Mouse (Mus musculus): ENCODE data around the gene Pigyl. TPM values are rescaled to one million over a fixed set of nuclear protein-coding genes. Genes with fewer than 3 reads are reported as not detected.
A peak's percentile ranks its signal among the peaks of the same experiment; 100 is the strongest.

Gene Pigyl
- total and polyA plus RNA-seq, 2 experiments from 2014 or later = 7.4 to 61.7 TPM

DNA sequence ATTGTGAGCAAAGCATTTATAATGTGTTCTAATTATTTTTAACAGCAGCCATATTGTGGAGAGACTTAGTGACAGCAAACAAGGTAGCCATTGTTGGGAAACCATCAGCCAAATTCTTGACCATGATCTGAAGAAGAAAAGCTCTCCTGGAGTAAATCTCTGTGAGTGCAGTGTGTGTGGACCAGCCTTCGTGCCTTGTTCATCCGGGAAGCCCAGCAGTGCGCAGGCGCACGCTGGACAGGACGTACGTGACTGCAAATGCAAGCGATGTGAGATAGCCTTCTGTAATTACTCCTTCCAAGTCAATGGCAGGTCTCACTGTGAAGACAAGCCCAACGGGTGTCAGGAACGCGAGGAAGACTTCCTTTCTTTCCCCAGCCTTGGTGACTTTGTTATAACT, 12.7 kb downstream of the Pigyl start:
- Histone ChIP-seq H3K4me1 (ENCODE audit: control insufficient read depth, insufficient read depth) (no peaks in the 10 kb centered on the region), H3K27me3 (ENCODE audit: control insufficient read depth, insufficient read depth, low read length) (no peaks in the 10 kb centered on the region), H3K4me2 (ENCODE audit: low read depth, low read length) (no peak overlapping the region), H3K9ac (replicated peaks; ENCODE audit: low read depth, low read length) (no peak overlapping the region), H3K4me3 (ENCODE audit: low read depth, low read length) (no peak overlapping the region), H3K36me3 (replicated peaks; ENCODE audit: control insufficient read depth, insufficient read depth, low read length) (no peaks in the 10 kb centered on the region), H3K27ac (ENCODE audit: low read depth) (no peak overlapping the region), H3K9me3 (replicated peaks; ENCODE audit: control insufficient read depth, low read length) (0 out of 2 replicates have a peak, but pooled peaks cover 6% of the 10 kb centered on the region)
- TF ChIP-seq EP300 (IDR thresholded peaks at IDR 0.05; ENCODE audit: low read depth) (no peak), CTCF (IDR thresholded peaks at IDR 0.05; ENCODE audit: low read depth) (no peak)
- WGBS = 87% methylated on average over 11 of the region's 11 CpGs
- no peak for ATAC-seq (ENCODE audit: insufficient read depth, low read depth)
- no peak for DNase-seq (ENCODE audit: low spot score)

DNA sequence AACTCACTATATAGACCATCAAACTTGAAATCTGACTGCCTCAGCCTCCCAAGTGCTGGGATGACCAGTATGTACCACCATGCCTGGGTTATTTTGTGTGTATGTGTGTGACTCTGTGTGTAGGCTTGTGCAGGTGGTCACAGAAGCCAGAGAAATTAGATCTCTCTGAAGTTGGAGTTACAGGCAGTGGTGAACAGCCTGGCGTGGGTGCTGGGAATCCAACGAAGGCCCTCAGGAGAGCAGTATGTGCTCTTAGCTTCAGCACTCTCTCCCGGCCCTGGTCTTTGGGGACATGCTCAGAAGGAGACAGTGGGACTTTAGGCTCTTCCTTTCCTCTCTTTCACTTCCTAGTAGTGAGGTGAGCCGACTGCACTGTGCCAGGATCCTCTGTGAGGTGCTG, 15.7 kb downstream of the Pigyl start:
- Histone ChIP-seq H3K4me1 (ENCODE audit: control insufficient read depth, insufficient read depth) (no peaks in the 10 kb centered on the region), H3K9ac (replicated peaks; ENCODE audit: low read depth, low read length) (no peak overlapping the region), H3K27ac (ENCODE audit: low read depth) (no peak overlapping the region), H3K27me3 (ENCODE audit: control insufficient read depth, insufficient read depth, low read length) (no peaks in the 10 kb centered on the region), H3K9me3 (replicated peaks; ENCODE audit: control insufficient read depth, low read length) (0 out of 2 replicates have a peak, but pooled peaks cover 7% of the 10 kb centered on the region), H3K36me3 (replicated peaks; ENCODE audit: control insufficient read depth, insufficient read depth, low read length) (no peaks in the 10 kb centered on the region), H3K4me3 (ENCODE audit: low read depth, low read length) (no peak overlapping the region), H3K4me2 (ENCODE audit: low read depth, low read length) (no peak overlapping the region)
- WGBS = 73% methylated on average over 4 of the region's 4 CpGs
- TF ChIP-seq EP300 (IDR thresholded peaks at IDR 0.05; ENCODE audit: low read depth) = no peak
- TF ChIP-seq CTCF (IDR thresholded peaks at IDR 0.05; ENCODE audit: low read depth) = no peak
- ATAC-seq (ENCODE audit: insufficient read depth, low read depth) = no peak
- no peak for DNase-seq (ENCODE audit: low spot score)

- Histone ChIP-seq H3K36me3 (replicated peaks; ENCODE audit: control insufficient read depth, insufficient read depth, low read length) (no peaks in the 10 kb centered on the region), H3K27me3 (ENCODE audit: control insufficient read depth, insufficient read depth, low read length) (no peaks in the 10 kb centered on the region), H3K4me3 (ENCODE audit: low read depth, low read length) (peak within 1 kb of the TSS; percentile 36), H3K9me3 (replicated peaks; ENCODE audit: control insufficient read depth, low read length) (peaks cover 13% of the 10 kb centered on the region; the same call in 1 of the 2 replicates), H3K27ac (ENCODE audit: low read depth) (no peak within 1 kb of the TSS), H3K4me2 (ENCODE audit: low read depth, low read length) (peak within 1 kb of the TSS; percentile 58), H3K4me1 (ENCODE audit: control insufficient read depth, insufficient read depth) (no peaks in the 10 kb centered on the region), H3K9ac (replicated peaks; ENCODE audit: low read depth, low read length) (no peak within 1 kb of the TSS)
- ATAC-seq (ENCODE audit: insufficient read depth, low read depth) (peak; percentile 69), DNase-seq (ENCODE audit: low spot score) (no peak)
- TF ChIP-seq EP300 (IDR thresholded peaks at IDR 0.05; ENCODE audit: low read depth) (no peak), CTCF (IDR thresholded peaks at IDR 0.05; ENCODE audit: low read depth) (no peak)
- WGBS = 13% methylated on average over 41 of the region's 43 CpGs
Measured at GRCm38 (mm10) chr9:22188025-22188611, 31.5 kb downstream of the Pigyl start, which contains the start of gene Zfp872. Gene Zfp872, plus strand, starts transcription at chr9:22188090.

- H3K4me2 ChIP-seq (ENCODE audit: low read depth, low read length) = no peak overlapping the region
- H3K9ac ChIP-seq (replicated peaks; ENCODE audit: low read depth, low read length) = no peak overlapping the region
- no peak for DNase-seq (ENCODE audit: low spot score)
- no peak overlapping the region for H3K27ac ChIP-seq (ENCODE audit: low read depth)
- WGBS = 24% methylated on average over 5 of the region's 5 CpGs
- H3K4me3 ChIP-seq (ENCODE audit: low read depth, low read length) = no peak overlapping the region
- no peaks in the 10 kb centered on the region for H3K36me3 ChIP-seq (replicated peaks; ENCODE audit: control insufficient read depth, insufficient read depth, low read length)
- H3K4me1 ChIP-seq (ENCODE audit: control insufficient read depth, insufficient read depth) = no peaks in the 10 kb centered on the region
- ATAC-seq (ENCODE audit: insufficient read depth, low read depth) = no peak
- no peaks in the 10 kb centered on the region for H3K27me3 ChIP-seq (ENCODE audit: control insufficient read depth, insufficient read depth, low read length)
- no peak for TF ChIP-seq EP300 (IDR thresholded peaks at IDR 0.05; ENCODE audit: low read depth)
- TF ChIP-seq CTCF (IDR thresholded peaks at IDR 0.05; ENCODE audit: low read depth) = no peak
- H3K9me3 ChIP-seq (replicated peaks; ENCODE audit: control insufficient read depth, low read length) = peaks cover 29% of the 10 kb centered on the region
Measured at GRCm38 (mm10) chr9:22196412-22196811, 39.8 kb downstream of the Pigyl start.

Small RNA genes within 50 kb of the gene (microRNA-seq; reads per million reads assigned to microRNA genes)
- not detected for gene Mir7084

Other genes with a start within 250 kb of the Pigyl start
- 8.9 and 11.2 TPM in 2 replicates for gene Rab3d, start 238.7 kb upstream of the Pigyl start, total RNA-seq (2014; rRNA removed; ENCODE audit: low replicate concordance)
- 7.7 and 7.9 TPM in 2 replicates for gene Rab3d, start 238.7 kb upstream of the Pigyl start, polyA plus RNA-seq (2015; fragmentation: Nextera tagmentation; extraction: Ambion mirVana)
- 0.88 TPM in 1 of 2 replicates, not detected in the other for gene Ccdc159, start 229.4 kb upstream of the Pigyl start, total RNA-seq (2014; rRNA removed; ENCODE audit: low replicate concordance)
- 0.77 and 0.97 TPM in 2 replicates for gene Ccdc159, start 229.4 kb upstream of the Pigyl start, polyA plus RNA-seq (2015; fragmentation: Nextera tagmentation; extraction: Ambion mirVana)
- gene Tmem205, start 229.3 kb upstream of the Pigyl start, total RNA-seq (2014; rRNA removed; ENCODE audit: low replicate concordance) = 52.6 and 53.9 TPM in 2 replicates
- gene Tmem205, start 229.3 kb upstream of the Pigyl start, polyA plus RNA-seq (2015; fragmentation: Nextera tagmentation; extraction: Ambion mirVana) = 44.8 and 47.2 TPM in 2 replicates
- 2.6 and 6.4 TPM in 2 replicates for gene Plppr2, start 219.8 kb upstream of the Pigyl start, total RNA-seq (2014; rRNA removed; ENCODE audit: low replicate concordance)
- 0.86 and 1.4 TPM in 2 replicates for gene Plppr2, start 219.8 kb upstream of the Pigyl start, polyA plus RNA-seq (2015; fragmentation: Nextera tagmentation; extraction: Ambion mirVana)
- gene Swsap1, start 201.1 kb upstream of the Pigyl start, total RNA-seq (2014; rRNA removed; ENCODE audit: low replicate concordance) = 14.3 and 19.5 TPM in 2 replicates
- 4.6 and 5.1 TPM in 2 replicates for gene Swsap1, start 201.1 kb upstream of the Pigyl start, polyA plus RNA-seq (2015; fragmentation: Nextera tagmentation; extraction: Ambion mirVana)
- gene Epor, start 193.3 kb upstream of the Pigyl start, total RNA-seq (2014; rRNA removed; ENCODE audit: low replicate concordance) = 0.27 and 2.8 TPM in 2 replicates
- 2.6 and 3.4 TPM in 2 replicates for gene Epor, start 193.3 kb upstream of the Pigyl start, polyA plus RNA-seq (2015; fragmentation: Nextera tagmentation; extraction: Ambion mirVana)
- 0.39 and 11.4 TPM in 2 replicates for gene Rgl3, start 167.4 kb upstream of the Pigyl start, total RNA-seq (2014; rRNA removed; ENCODE audit: low replicate concordance)
- gene Rgl3, start 167.4 kb upstream of the Pigyl start, polyA plus RNA-seq (2015; fragmentation: Nextera tagmentation; extraction: Ambion mirVana) = 0.63 and 0.75 TPM in 2 replicates
- gene Ccdc151, start 154.2 kb upstream of the Pigyl start, total RNA-seq (2014; rRNA removed; ENCODE audit: low replicate concordance) = 0.15 TPM in 1 of 2 replicates, not detected in the other
- 0.12 and 0.18 TPM in 2 replicates for gene Ccdc151, start 154.2 kb upstream of the Pigyl start, polyA plus RNA-seq (2015; fragmentation: Nextera tagmentation; extraction: Ambion mirVana)
- 49.0 and 58.2 TPM in 2 replicates for gene Prkcsh, start 154.0 kb upstream of the Pigyl start, total RNA-seq (2014; rRNA removed; ENCODE audit: low replicate concordance)
- gene Prkcsh, start 154.0 kb upstream of the Pigyl start, polyA plus RNA-seq (2015; fragmentation: Nextera tagmentation; extraction: Ambion mirVana) = 33.7 and 34.6 TPM in 2 replicates
- gene Elavl3, start 104.8 kb upstream of the Pigyl start, total RNA-seq (2014; rRNA removed; ENCODE audit: low replicate concordance) = 0.04 and 0.15 TPM in 2 replicates
- 0.03 TPM in 1 of 2 replicates, not detected in the other for gene Elavl3, start 104.8 kb upstream of the Pigyl start, polyA plus RNA-seq (2015; fragmentation: Nextera tagmentation; extraction: Ambion mirVana)
- gene Gm49318, start 85.6 kb upstream of the Pigyl start, total RNA-seq (2014; rRNA removed; ENCODE audit: low replicate concordance) = not detected in 2 replicates
- not detected in 2 replicates for gene Gm49318, start 85.6 kb upstream of the Pigyl start, polyA plus RNA-seq (2015; fragmentation: Nextera tagmentation; extraction: Ambion mirVana)
- gene Zfp653, start 85.5 kb upstream of the Pigyl start, total RNA-seq (2014; rRNA removed; ENCODE audit: low replicate concordance) = 26.1 and 27.4 TPM in 2 replicates
- 4.0 and 4.3 TPM in 2 replicates for gene Zfp653, start 85.5 kb upstream of the Pigyl start, polyA plus RNA-seq (2015; fragmentation: Nextera tagmentation; extraction: Ambion mirVana)
- 106 and 138 TPM in 2 replicates for gene Ecsit, start 71.4 kb upstream of the Pigyl start, total RNA-seq (2014; rRNA removed; ENCODE audit: low replicate concordance)
- 80.1 and 82.0 TPM in 2 replicates for gene Ecsit, start 71.4 kb upstream of the Pigyl start, polyA plus RNA-seq (2015; fragmentation: Nextera tagmentation; extraction: Ambion mirVana)
- gene Cnn1, start 57.6 kb upstream of the Pigyl start, total RNA-seq (2014; rRNA removed; ENCODE audit: low replicate concordance) = 56.3 and 305 TPM in 2 replicates
- gene Cnn1, start 57.6 kb upstream of the Pigyl start, polyA plus RNA-seq (2015; fragmentation: Nextera tagmentation; extraction: Ambion mirVana) = 41.3 and 53.5 TPM in 2 replicates
- gene Elof1, start 39.7 kb upstream of the Pigyl start, total RNA-seq (2014; rRNA removed; ENCODE audit: low replicate concordance) = 86.6 and 132 TPM in 2 replicates
- gene Elof1, start 39.7 kb upstream of the Pigyl start, polyA plus RNA-seq (2015; fragmentation: Nextera tagmentation; extraction: Ambion mirVana) = 82.3 and 89.1 TPM in 2 replicates
- 0.77 and 4.4 TPM in 2 replicates for gene Acp5, start 21.1 kb upstream of the Pigyl start, total RNA-seq (2014; rRNA removed; ENCODE audit: low replicate concordance)
- 2.0 TPM in 2 replicates for gene Acp5, start 21.1 kb upstream of the Pigyl start, polyA plus RNA-seq (2015; fragmentation: Nextera tagmentation; extraction: Ambion mirVana)
- gene Zfp872, start 31.2 kb downstream of the Pigyl start, total RNA-seq (2014; rRNA removed; ENCODE audit: low replicate concordance) = not detected in 2 replicates
- not detected in 2 replicates for gene Zfp872, start 31.2 kb downstream of the Pigyl start, polyA plus RNA-seq (2015; fragmentation: Nextera tagmentation; extraction: Ambion mirVana)
- 7.5 and 12.6 TPM in 2 replicates for gene Zfp809, start 68.9 kb downstream of the Pigyl start, total RNA-seq (2014; rRNA removed; ENCODE audit: low replicate concordance)
- 14.6 and 16.7 TPM in 2 replicates for gene Zfp809, start 68.9 kb downstream of the Pigyl start, polyA plus RNA-seq (2015; fragmentation: Nextera tagmentation; extraction: Ambion mirVana)
- gene Zfp599, start 103.0 kb downstream of the Pigyl start, total RNA-seq (2014; rRNA removed; ENCODE audit: low replicate concordance) = 0.50 and 1.5 TPM in 2 replicates
- gene Zfp599, start 103.0 kb downstream of the Pigyl start, polyA plus RNA-seq (2015; fragmentation: Nextera tagmentation; extraction: Ambion mirVana) = 1.7 TPM in 2 replicates
- gene Zfp810, start 150.8 kb downstream of the Pigyl start, total RNA-seq (2014; rRNA removed; ENCODE audit: low replicate concordance) = 16.7 and 27.8 TPM in 2 replicates
- 13.1 and 14.3 TPM in 2 replicates for gene Zfp810, start 150.8 kb downstream of the Pigyl start, polyA plus RNA-seq (2015; fragmentation: Nextera tagmentation; extraction: Ambion mirVana)
- 35.0 and 50.9 TPM in 2 replicates for gene Anln, start 232.3 kb downstream of the Pigyl start, total RNA-seq (2014; rRNA removed; ENCODE audit: low replicate concordance)
- 12.8 and 12.9 TPM in 2 replicates for gene Anln, start 232.3 kb downstream of the Pigyl start, polyA plus RNA-seq (2015; fragmentation: Nextera tagmentation; extraction: Ambion mirVana)

Data from heart, postnatal 0 days (tissue).